Mouse (Mus musculus) T-helper 17 cell (primary cell): ENCODE data around the gene Rgs6.

ENCODE experiments used
- in situ Hi-C, 2 experiments: fragments of 300-600 bp; cut with MboI, MseI; formaldehyde crosslinking; loops; 1 replicate in 1 of 2; 2 replicates in 1 of 2; pipeline ENCODE4 v1.15.1; 2025; ENCODE audit warnings: high pct_unique_total_duplicates in 2 of 2

Gene Rgs6

GRCm38 (mm10) chr12:82640441-82640840 is 52.3 kb downstream of the Rgs6 start:
- in situ Hi-C loops: no loop called here

- in situ Hi-C loops: no loop called here
Observed at GRCm38 (mm10) chr12:82647876-82648275, 59.8 kb downstream of the Rgs6 start.

- in situ Hi-C loops: no loop called here
Observed at GRCm38 (mm10) chr12:82649991-82650390, 61.9 kb downstream of the Rgs6 start.

- in situ Hi-C loops: loop anchor here in 1 of 2 experiments (5.0 kb wide), 2 partner anchors 52 to 87 kb away; no protein-coding TSS in a partner anchor
Observed at GRCm38 (mm10) chr12:82664598-82664997, 76.5 kb downstream of the Rgs6 start.

GRCm38 (mm10) chr12:82667441-82667840 is 79.3 kb downstream of the Rgs6 start:
- in situ Hi-C loops: no loop called here

DNA sequence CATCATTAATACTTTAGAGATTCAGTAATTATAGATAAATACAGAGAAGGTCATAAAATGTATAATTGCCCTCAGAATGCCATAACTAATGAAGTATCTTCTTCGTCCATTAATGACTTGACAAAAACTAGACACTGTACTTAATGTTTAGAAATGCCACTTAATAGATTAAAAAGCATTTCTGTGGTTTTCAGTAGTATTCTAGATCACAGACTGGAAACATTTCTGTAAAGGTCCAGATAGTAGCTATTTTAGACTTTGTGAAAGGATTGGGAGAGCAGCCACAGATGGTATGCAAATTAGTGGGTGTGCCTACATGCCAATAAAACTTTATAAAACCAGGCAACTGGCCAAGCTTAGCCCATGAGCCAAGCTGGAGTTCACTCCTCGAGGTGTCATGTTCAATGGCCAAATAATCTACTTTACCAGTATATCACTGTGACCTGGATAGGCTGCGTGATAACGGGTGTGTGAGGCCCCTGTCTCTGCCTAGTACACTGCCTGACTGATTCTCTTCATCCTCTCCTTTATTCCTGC is 82.2 kb downstream of the Rgs6 start:
- in situ Hi-C loops: no loop called here

- in situ Hi-C loops: no loop called here
Observed at GRCm38 (mm10) chr12:82671591-82671990, 83.5 kb downstream of the Rgs6 start.

DNA sequence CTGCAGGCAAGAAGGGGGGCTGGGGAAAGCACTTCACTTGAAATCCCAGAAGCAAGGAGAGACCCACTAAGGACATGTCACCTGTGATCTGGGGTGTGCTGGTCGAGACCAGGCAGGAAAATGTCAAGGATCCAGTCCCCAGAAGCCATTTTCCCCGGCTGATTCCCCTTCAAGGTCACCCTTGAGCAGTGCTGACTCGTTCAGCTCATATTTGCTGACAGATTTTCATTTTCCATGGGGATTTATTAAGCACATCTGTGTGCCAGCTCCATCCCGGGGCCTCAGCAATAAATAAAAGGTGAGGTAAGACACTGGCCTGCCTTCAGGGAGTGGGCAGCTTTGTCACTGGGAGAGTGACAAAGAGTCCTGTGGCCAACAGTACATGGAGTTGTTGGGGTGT is 87.0 kb downstream of the Rgs6 start:
- in situ Hi-C loops: no loop called here

DNA sequence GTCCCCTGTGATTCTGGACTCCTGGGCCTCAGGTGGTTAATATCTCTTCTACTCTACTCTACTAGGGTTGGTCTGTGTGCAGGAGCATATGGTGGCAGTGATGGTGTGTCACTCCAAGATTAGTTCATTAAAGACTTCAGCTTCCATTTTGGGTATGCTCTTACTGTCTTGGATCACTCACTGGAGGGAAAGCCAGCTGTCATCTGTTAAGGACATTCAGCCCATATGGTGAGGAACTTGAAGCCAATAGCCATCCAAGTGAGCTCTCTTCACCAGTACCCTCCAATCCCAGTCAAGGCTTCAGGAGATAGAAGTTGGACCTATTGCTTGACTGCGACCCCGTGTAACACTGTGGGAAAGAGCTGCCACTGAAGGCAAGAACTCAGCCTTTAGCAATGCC is 98.9 kb downstream of the Rgs6 start:
- in situ Hi-C loops: no loop called here

DNA sequence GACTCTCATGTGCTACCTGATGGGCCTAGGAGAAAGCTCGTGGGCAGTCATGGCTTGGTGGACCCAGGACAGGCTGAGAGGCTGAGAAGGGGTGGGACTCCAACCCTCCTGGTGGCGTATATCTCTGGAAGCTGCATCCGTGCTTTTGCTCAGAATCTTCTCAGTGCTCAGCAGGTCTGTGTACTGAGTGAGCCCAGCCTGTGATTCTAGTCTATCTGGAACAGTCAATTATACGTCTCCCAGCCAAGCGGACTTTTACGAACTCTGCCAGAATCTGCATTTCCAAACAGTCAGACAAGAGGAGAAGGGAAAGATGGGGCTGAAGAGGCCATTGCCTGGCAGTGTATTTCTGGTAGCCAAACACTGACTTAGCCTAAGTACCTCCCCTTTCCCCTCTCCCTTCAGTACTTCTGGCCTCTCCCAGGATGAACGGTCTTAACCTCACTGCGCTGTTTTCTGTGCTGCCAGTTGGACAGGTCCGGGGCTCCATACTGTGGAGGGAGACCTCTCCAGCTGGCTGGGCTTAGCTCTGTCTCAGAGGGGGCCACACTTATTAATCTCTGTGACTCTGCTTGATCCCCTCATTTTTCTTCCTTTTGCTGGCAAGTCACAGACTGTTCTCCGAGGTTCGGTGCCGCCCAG is 110.9 kb downstream of the Rgs6 start:
- in situ Hi-C loops: loop anchor here in 1 of 2 experiments (5.0 kb wide), 1 partner anchor 258 kb away; no protein-coding TSS in a partner anchor

GRCm38 (mm10) chr12:82699528-82699905 is 111.4 kb downstream of the Rgs6 start:
- in situ Hi-C loops: loop anchor here in 1 of 2 experiments (5.0 kb wide), 1 partner anchor 258 kb away; no protein-coding TSS in a partner anchor

DNA sequence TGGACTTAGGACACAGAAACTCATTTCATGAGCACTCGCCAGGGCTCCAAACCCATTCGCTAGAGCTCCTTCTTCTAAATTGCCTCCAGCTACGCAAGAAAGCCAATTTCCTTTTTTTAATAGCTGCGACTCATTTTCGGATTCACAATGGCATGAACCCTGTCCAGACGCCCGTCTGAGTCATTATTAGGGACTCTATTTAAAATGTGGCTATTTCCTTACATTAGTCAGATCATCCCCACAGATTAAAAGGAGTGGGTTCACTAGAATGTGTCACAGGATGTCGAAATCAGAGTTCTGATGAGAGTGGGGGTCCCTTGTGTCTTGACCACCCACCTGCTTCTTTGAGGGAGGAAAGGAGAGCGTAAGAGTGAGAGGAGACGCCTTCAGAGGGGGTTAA is 112.1 kb downstream of the Rgs6 start:
- in situ Hi-C loops: loop anchor here in 1 of 2 experiments (10.0 kb wide), 1 partner anchor 315 kb away; no protein-coding TSS in a partner anchor

GRCm38 (mm10) chr12:82700840-82701239 is 112.7 kb downstream of the Rgs6 start:
- in situ Hi-C loops: loop anchor here in 1 of 2 experiments (10.0 kb wide), 1 partner anchor 314 kb away; no protein-coding TSS in a partner anchor

GRCm38 (mm10) chr12:82701359-82701758 is 113.3 kb downstream of the Rgs6 start:
- in situ Hi-C loops: loop anchor here in 1 of 2 experiments (10.0 kb wide), 1 partner anchor 313 kb away; no protein-coding TSS in a partner anchor

GRCm38 (mm10) chr12:82710376-82710775 is 122.3 kb downstream of the Rgs6 start:
- in situ Hi-C loops: no loop called here

- in situ Hi-C loops: no loop called here
Observed at GRCm38 (mm10) chr12:82714284-82714683, 126.2 kb downstream of the Rgs6 start.

DNA sequence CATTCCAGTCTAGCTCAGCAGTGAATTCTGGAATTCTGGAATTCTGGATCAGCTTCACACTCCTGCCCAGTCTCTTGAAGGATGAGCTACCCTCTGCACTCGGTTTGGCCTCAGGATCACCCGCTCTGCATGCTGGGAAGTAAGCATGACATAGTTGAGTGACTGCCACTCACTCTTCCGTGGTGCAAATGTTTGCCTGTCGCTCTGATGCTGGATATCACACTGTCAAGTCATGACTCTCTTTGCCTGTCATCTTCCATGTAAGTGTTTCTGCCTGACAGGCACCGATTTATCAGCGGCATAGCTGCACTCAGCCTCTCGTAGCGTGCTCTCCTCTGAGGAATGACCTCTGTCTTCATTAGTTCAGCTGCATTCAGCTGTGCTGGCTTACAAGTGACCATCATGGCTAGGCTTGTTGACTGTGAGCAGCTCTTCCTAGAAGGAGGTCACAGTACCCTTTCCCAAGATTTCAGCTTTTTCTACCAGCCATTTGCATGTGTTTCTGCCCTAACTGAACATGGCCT is 135.0 kb downstream of the Rgs6 start:
- in situ Hi-C loops: loop anchor here in 1 of 2 experiments (5.0 kb wide), 1 partner anchor 341 kb away; no protein-coding TSS in a partner anchor

DNA sequence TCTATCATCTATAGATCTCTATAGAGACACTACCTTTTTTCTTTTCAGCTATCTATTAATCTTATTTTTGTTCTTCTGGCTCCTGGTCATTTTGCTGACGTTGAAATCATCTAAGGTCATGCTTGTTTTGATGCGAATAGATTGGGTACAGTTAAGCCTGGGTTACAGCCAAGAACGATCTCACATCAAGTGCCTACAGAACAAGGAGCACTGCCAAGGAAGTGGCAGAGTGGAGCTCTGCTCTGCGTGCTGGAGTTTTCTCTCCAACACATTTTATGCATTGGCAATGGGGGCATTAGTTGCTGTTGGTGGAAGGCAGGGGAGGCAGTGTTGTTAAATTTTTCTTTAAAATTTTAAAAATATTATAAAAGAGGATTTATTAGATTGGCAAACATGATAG is 138.2 kb downstream of the Rgs6 start:
- in situ Hi-C loops: no loop called here

DNA sequence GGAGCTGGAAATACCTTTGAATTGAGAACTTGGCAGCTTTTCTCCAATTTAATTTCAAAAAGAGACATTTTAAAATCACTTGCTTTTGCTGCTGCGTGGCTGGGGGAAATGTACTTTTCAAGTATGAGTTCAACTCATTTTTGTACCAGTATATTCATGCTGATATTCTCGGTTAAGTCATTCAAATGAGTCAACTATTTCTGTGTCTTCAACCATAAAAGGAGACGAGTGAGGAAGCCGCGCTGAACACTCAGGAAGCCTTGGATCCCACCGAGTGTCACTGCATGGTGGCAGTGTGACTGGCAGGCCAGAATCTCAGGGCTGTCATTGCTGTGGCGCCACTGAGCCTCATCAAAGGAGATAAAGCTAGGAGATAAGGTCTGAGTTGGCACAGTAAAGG is 143.5 kb downstream of the Rgs6 start:
- in situ Hi-C loops: no loop called here

- in situ Hi-C loops: no loop called here
Observed at GRCm38 (mm10) chr12:82742955-82743354, 154.9 kb downstream of the Rgs6 start.

- in situ Hi-C loops: no loop called here
Observed at GRCm38 (mm10) chr12:82744026-82744425, 155.9 kb downstream of the Rgs6 start.

GRCm38 (mm10) chr12:82744826-82745225 is 156.7 kb downstream of the Rgs6 start:
- in situ Hi-C loops: no loop called here

DNA sequence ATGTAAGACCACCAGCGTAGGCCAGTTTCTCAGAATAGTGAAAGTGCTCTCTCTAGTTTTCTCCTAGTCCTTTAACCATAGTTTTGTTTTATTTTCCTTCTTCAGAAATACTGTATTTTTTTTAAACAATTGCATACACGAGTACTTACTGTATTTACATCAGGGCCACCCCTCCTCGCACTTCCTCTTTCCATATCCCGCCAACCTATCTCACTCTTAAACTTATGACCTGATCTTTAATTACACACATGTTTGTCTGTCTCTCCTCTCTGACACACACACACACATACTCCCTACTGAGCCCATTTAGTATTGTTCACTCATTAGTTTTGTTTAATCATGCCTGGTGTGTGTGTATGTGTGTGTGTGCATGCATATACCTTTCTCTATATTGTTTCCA is 159.0 kb downstream of the Rgs6 start:
- in situ Hi-C loops: no loop called here
